Mouse (Mus musculus) hindbrain, embryonic 11.5 days (tissue): Measurements from ENCODE around the gene Fam241b. TPM values are rescaled to one million over a fixed set of nuclear protein-coding genes. Genes with fewer than 3 reads are reported as not detected.
A peak's percentile ranks its signal among the peaks of the same experiment; 100 is the strongest.

Experiments
- ATAC-seq: fragments of 200-750 bp; cut with Nextera tagmentation; 2 replicates; pipeline ENCODE4 v1.8.0; 2017; ENCODE audit warnings: mild to moderate bottlenecking, moderate TSS enrichment, moderate library complexity; ENCODE audit not compliant: low FRiP score
- DNase-seq: peaks from one replicate; pipeline ENCODE4 v3.0.0-alpha.2; 2015; ENCODE audit warnings: low spot score
- H3K27ac ChIP-seq: fragments of 300-500 bp; sonication (generic); 2 replicates; pipeline ENCODE4 v1.5.1; 2014; ENCODE audit warnings: mild to moderate bottlenecking, low read depth, low read length
- H3K27me3 ChIP-seq: fragments of 300-500 bp; sonication (generic); 2 replicates; pipeline ENCODE4 v1.6.1; 2014; ENCODE audit warnings: mild to moderate bottlenecking, low read length, moderate library complexity, mixed read lengths; ENCODE audit not compliant: control insufficient read depth, insufficient read depth
- H3K36me3 ChIP-seq: fragments of 300-500 bp; sonication (generic); 2 replicates; pipeline ENCODE4 v1.6.1; 2014; ENCODE audit warnings: mild to moderate bottlenecking, low read length, moderate library complexity, mixed read lengths; ENCODE audit not compliant: control insufficient read depth, insufficient read depth
- H3K4me1 ChIP-seq: fragments of 300-500 bp; sonication (generic); replicated peaks from 2 replicates; pipeline ENCODE4 v1.6.1; 2014; ENCODE audit warnings: low read length, mixed read lengths; ENCODE audit not compliant: control insufficient read depth, insufficient read depth
- H3K4me2 ChIP-seq: fragments of 300-500 bp; sonication (generic); replicated peaks from 2 replicates; pipeline ENCODE4 v1.6.1; 2014; ENCODE audit warnings: mild to moderate bottlenecking, low read depth, low read length
- H3K4me3 ChIP-seq: fragments of 300-500 bp; sonication (generic); 2 replicates; pipeline ENCODE4 v1.5.1; 2014; ENCODE audit warnings: low read depth, low read length
- H3K9ac ChIP-seq: fragments of 300-500 bp; sonication (generic); 2 replicates; pipeline ENCODE4 v1.6.1; 2014; ENCODE audit warnings: low read depth, low read length
- H3K9me3 ChIP-seq: fragments of 300-500 bp; sonication (generic); 2 replicates; pipeline ENCODE4 v1.6.1; 2016; ENCODE audit warnings: low read length; ENCODE audit not compliant: control insufficient read depth
- whole genome bisulfite sequencing: fragments of 180-500 bp; shearing (Covaris S2); extraction: QIAGEN DNeasy Blood & Tissue Kit; methylation state at CpG from one replicate; pipeline ENCODE4 v1.1.7; 2014; 5-methylcytosine and 5-hydroxymethylcytosine counted together
- polyA plus RNA-seq: library from polyadenylated mRNA; unstranded; fragments of >200 nt; fragmentation: Nextera tagmentation; extraction: Ambion mirVana; gene quantifications from 2 replicates; pipeline ENCODE4 v1.2.1, GENCODE M21; 2014

The Fam241b gene
- polyA plus RNA-seq, 1 experiment from 2014 or later = 7.2 TPM

GRCm38 (mm10) chr10:62111207-62111576 lies 32.5 kb downstream of the Fam241b start:
- Histone ChIP-seq H3K4me2 (no peak overlapping the region; the same call in 1 of the 2 replicates), H3K4me1 (peaks cover 2% of the 10 kb centered on the region), H3K36me3 (no peaks in the 10 kb centered on the region), H3K9ac (no peak overlapping the region), H3K27me3 (peaks cover 29% of the 10 kb centered on the region), H3K4me3 (peak overlapping the region; percentile 68), H3K27ac (no peak overlapping the region), H3K9me3 (no peaks in the 10 kb centered on the region)
- WGBS = 52% methylated on average over 6 of the region's 6 CpGs
- no peak for DNase-seq
- peak; percentile 30 for ATAC-seq

GRCm38 (mm10) chr10:62110504-62111206 lies 33.1 kb downstream of the Fam241b start:
- H3K4me3 ChIP-seq = peak overlapping the region; percentile 68
- WGBS = under 1% methylated on average over 48 of the region's 57 CpGs
- no peaks in the 10 kb centered on the region for H3K36me3 ChIP-seq
- ATAC-seq = peak; percentile 81
- H3K27me3 ChIP-seq = peaks cover 29% of the 10 kb centered on the region
- H3K4me2 ChIP-seq = peak overlapping the region; percentile 93
- H3K9ac ChIP-seq = peak overlapping the region; percentile 82
- no peaks in the 10 kb centered on the region for H3K9me3 ChIP-seq
- H3K4me1 ChIP-seq = peaks cover 2% of the 10 kb centered on the region
- H3K27ac ChIP-seq = no peak overlapping the region
- DNase-seq = peak; percentile 91

- ATAC-seq (no peak), DNase-seq (no peak)
- Histone ChIP-seq H3K4me2 (no peak overlapping the region), H3K9ac (no peak overlapping the region), H3K27ac (no peak overlapping the region), H3K36me3 (no peaks in the 10 kb centered on the region), H3K4me3 (no peak overlapping the region), H3K27me3 (peaks cover 25% of the 10 kb centered on the region), H3K4me1 (peaks cover 2% of the 10 kb centered on the region), H3K9me3 (no peaks in the 10 kb centered on the region)
- WGBS = 62% methylated on average over 9 of the region's 9 CpGs
Observed at GRCm38 (mm10) chr10:62107048-62107447, 36.7 kb downstream of the Fam241b start.

- H3K4me1 ChIP-seq = peaks cover 6% of the 10 kb centered on the region
- ATAC-seq (no peak), DNase-seq (peak; percentile 74)
- no peaks in the 10 kb centered on the region for H3K36me3 ChIP-seq
- peaks cover 15% of the 10 kb centered on the region for H3K27me3 ChIP-seq
- H3K4me2 ChIP-seq = no peak overlapping the region
- H3K9ac ChIP-seq = no peak overlapping the region
- 36% methylated on average over 7 of the region's 7 CpGs for WGBS
- H3K9me3 ChIP-seq = no peaks in the 10 kb centered on the region
- no peak overlapping the region for H3K4me3 ChIP-seq
- H3K27ac ChIP-seq = no peak overlapping the region
Observed at GRCm38 (mm10) chr10:62104835-62105576, 38.7 kb downstream of the Fam241b start.

- H3K4me1 ChIP-seq = peaks cover 6% of the 10 kb centered on the region
- peak overlapping the region; percentile 80 for H3K27ac ChIP-seq
- ATAC-seq = peak; percentile 68
- no peaks in the 10 kb centered on the region for H3K27me3 ChIP-seq
- 16% methylated on average over 7 of the region's 7 CpGs for WGBS
- no peaks in the 10 kb centered on the region for H3K36me3 ChIP-seq
- H3K9me3 ChIP-seq = no peaks in the 10 kb centered on the region
- no peak overlapping the region for H3K9ac ChIP-seq
- H3K4me2 ChIP-seq = no peak overlapping the region
- no peak overlapping the region for H3K4me3 ChIP-seq
- DNase-seq = peak; percentile 88
Observed at GRCm38 (mm10) chr10:62101504-62102439, 41.9 kb downstream of the Fam241b start.

GRCm38 (mm10) chr10:62099749-62100403 lies 43.8 kb downstream of the Fam241b start:
- H3K27me3 ChIP-seq = no peaks in the 10 kb centered on the region
- peaks cover 6% of the 10 kb centered on the region for H3K4me1 ChIP-seq
- no peaks in the 10 kb centered on the region for H3K36me3 ChIP-seq
- H3K9ac ChIP-seq = peak overlapping the region; percentile 11; the same call in 1 of the 2 replicates
- peak overlapping the region; percentile 80 for H3K27ac ChIP-seq
- no peaks in the 10 kb centered on the region for H3K9me3 ChIP-seq
- 62% methylated on average over 10 of the region's 10 CpGs for WGBS
- ATAC-seq = peak; percentile 82
- no peak overlapping the region for H3K4me2 ChIP-seq
- DNase-seq = peak; percentile 46
- no peak overlapping the region for H3K4me3 ChIP-seq

- H3K9ac ChIP-seq = no peak overlapping the region
- no peaks in the 10 kb centered on the region for H3K27me3 ChIP-seq
- H3K9me3 ChIP-seq = no peaks in the 10 kb centered on the region
- no peak overlapping the region for H3K27ac ChIP-seq
- DNase-seq (no peak), ATAC-seq (no peak)
- no peak overlapping the region for H3K4me3 ChIP-seq
- no peak overlapping the region for H3K4me2 ChIP-seq
- no peaks in the 10 kb centered on the region for H3K4me1 ChIP-seq
- WGBS = 89% methylated on average over 6 of the region's 6 CpGs
- no peaks in the 10 kb centered on the region for H3K36me3 ChIP-seq
Observed at GRCm38 (mm10) chr10:62094401-62094800, 49.3 kb downstream of the Fam241b start.

GRCm38 (mm10) chr10:62093903-62094302 lies 49.8 kb downstream of the Fam241b start:
- no peak overlapping the region for H3K4me3 ChIP-seq
- no peak for ATAC-seq
- no peaks in the 10 kb centered on the region for H3K27me3 ChIP-seq
- H3K9me3 ChIP-seq = no peaks in the 10 kb centered on the region
- WGBS = 78% methylated on average over 7 of the region's 7 CpGs
- no peak for DNase-seq
- no peaks in the 10 kb centered on the region for H3K36me3 ChIP-seq
- H3K9ac ChIP-seq = no peak overlapping the region
- no peak overlapping the region for H3K27ac ChIP-seq
- H3K4me1 ChIP-seq = no peaks in the 10 kb centered on the region
- H3K4me2 ChIP-seq = no peak overlapping the region
